Mouse (Mus musculus) MEL-GATA-1-ER (cell line): ENCODE results near the gene Slx4.
"Not testable (repeated sequence)": the region's sequence is repeated elsewhere in the genome, so short reads cannot be mapped to it uniquely, and the experiment has no call there.

Source experiments
- DNase-seq: peaks from one replicate; pipeline ENCODE4 v3.0.0-alpha.2; 2012; ENCODE audit warnings: low read depth; ENCODE audit errors: extremely low read depth

Gene Slx4

GRCm38 (mm10) chr16:4012882-4013570 lies 9.5 kb upstream of the Slx4 start:
- no peak for DNase-seq

DNA sequence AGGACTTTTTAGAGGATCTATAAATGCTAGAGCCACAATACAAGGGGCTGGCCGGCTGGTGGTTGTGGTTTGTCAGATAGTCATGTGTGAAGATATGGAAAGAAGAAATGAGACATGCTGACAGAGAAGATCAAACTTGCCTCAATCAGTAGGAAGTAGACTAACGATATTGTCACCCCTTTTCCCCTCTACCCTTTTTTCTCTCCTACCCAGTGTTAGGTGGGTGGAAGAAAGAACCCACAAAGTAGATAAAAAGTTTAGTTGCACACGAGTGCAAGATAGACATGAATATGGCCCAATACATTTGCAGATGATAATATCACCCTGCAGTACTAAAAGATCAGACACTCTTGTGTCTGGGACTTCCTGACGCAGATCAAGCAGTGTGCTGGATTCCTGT lies 15.2 kb downstream of the Slx4 start:
- no peak for DNase-seq

DNA sequence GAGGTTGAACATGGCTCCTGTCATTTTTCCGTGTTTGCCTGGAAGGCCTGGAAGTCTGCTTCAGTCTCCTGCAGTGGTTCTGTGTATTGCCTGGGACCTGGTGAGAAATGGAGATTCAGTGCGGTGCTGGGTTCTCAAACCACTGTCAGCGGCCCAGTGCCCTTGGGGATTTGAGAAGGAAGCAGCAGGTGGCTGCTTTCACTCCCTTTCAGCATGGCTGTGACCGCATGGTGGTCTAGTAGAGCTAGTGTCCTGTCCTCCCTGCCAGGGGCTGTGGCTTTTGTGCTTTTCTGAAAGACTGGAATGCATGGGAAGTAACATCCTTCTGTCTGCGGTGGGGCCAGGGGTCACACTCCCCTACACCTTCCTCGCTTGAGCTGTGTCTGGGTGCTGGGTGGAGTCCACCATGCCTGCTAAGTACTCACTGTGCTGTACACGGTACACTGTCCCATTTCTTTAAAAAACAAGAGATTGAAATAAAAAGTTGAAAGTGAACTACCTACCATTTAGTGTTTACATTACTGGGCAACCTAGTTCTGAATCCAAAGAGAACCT lies 20.3 kb downstream of the Slx4 start:
- no peak for DNase-seq

- DNase-seq = no peak
Observed at GRCm38 (mm10) chr16:3982173-3982572, 21.4 kb downstream of the Slx4 start.

DNA sequence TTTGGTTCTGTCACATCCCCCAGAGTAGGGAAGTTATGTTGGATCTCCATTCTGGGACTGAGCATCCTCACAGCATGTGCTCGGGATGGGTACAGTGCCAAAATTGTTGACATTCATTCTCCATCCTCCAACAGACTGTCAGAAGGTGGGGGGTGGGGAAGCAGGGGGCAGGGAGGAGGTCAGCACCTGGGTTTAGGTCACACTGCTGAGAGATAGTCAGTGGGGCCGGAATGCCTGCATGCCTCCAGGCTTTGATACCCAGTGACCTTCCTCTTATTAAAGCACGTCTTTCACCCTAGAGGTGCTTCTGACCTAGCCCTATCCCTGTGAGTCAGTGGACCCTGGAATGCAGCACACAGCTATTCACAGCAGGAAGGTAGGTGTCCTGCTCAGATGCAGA lies 26.9 kb downstream of the Slx4 start:
- DNase-seq = no peak

- DNase-seq = no peak
Observed at GRCm38 (mm10) chr16:3976251-3976671, 27.3 kb downstream of the Slx4 start, which contains the start of gene Nlrc3. Gene Nlrc3, minus strand, starts transcription at chr16:3976632.

DNA sequence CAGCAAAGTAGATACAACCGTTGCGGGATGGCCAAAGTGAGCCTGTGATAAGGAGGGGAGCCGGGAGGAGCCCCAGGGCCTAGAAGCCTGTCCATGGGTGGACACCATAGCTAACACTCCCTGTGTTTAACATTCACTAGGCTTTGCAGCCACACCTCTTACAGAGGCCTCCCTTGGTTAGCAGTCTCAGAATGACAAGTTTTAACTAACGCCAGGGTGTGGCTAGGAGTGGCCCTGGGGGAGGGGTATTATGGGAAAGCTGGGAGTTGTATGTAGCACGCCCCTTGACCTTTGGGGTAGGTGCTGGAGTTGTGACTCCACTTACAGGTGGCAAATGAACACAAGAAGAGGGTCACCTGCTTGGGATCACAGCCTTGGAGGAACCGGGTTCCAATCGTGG lies 27.9 kb downstream of the Slx4 start:
- no peak for DNase-seq

DNA sequence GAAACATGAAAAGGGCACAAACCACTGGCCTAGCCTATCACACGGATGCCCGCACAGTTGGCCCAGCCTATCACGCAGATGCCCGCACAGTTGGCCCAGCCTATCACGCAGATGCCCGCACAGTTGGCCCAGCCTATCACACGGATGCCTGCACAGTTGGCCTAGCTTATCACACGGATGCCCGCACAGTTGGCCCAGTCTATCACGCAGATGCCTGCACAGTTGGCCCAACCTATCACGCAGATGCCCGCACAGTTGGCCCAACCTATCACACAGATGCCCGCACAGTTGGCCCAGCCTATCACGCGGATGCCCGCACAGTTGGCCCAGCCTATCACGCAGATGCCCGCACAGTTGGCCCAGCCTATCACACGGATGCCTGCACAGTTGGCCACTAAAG lies 29.1 kb downstream of the Slx4 start:
- not testable (repeated sequence) for DNase-seq

GRCm38 (mm10) chr16:3965534-3965933 lies 38.0 kb downstream of the Slx4 start:
- no peak for DNase-seq

GRCm38 (mm10) chr16:3964990-3965389 lies 38.6 kb downstream of the Slx4 start:
- no peak for DNase-seq

DNA sequence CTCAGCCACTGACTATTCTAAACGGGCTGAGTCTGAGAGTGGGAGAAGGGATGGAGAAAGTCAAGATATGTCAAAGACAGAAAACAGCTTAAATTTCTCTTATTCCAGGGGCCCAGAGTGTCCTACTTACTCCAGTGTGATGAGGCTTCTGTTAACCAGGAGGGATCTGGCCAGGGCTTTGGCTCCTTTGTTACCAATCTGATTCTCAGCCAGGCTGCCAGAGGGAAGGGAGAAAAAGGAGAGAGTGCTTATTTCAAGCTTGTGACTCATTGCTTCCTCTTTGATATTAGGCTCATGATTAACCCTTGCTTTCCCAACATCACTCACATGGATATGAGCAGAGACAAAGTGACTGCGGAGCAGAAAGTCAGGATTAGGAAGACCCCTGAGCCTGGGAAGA lies 44.3 kb downstream of the Slx4 start:
- no peak for DNase-seq

DNA sequence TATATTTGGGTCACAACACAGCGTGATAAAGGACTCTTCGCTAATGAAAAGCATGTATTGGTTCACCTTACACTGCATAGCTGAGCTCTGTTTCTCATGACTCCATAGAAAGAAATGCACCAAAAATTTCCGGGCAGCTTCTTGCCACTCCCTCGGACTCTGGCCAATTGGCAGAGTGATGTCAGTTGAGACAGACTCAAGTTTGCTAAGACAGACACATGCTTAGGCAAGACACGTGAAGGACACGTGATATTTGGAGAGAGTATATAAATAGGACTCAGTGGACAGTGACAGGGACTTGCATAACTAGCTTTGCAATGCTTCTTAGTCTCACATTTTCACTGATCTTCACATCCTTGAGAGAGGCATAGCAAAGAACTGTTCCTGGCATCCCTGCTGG lies 47.2 kb downstream of the Slx4 start:
- no peak for DNase-seq

DNA sequence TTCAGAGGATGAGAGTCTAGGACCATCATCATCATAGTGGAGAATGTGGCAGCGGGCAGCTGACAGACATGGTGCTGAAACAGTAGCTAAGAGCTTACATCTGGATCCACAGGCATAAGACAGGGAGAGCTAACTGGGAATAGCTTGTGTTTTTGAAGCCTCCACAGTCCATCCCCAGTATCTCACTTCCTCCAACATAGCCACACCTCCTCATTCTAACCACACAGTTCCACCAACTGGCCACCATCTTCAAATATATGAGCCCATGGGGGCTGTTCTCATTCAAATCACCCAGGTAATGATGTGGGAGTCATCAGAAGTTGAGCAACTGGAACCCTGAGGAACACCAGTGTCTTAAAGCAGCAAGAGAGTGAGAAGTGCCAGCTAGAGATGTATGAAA lies 52.4 kb downstream of the Slx4 start:
- DNase-seq = peak; percentile 15

DNA sequence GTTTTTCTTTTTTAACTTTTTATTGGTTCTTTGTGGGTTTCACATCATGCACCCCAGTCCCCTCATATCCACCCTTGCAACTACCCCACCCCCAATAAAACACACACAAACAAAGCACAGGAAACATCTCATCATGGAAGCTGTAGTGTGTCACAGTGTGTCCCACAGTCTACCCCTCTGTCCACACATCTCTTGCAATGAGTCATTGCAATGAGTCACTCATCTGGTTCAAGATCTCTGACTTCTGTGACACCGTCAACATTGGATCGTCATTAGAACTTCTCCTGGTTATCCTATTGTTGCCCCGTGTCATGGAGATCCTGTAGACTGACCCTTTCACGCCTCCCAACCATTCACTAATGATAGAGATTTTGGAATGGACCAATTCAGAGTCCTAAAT lies 68.9 kb downstream of the Slx4 start:
- DNase-seq = no peak

DNA sequence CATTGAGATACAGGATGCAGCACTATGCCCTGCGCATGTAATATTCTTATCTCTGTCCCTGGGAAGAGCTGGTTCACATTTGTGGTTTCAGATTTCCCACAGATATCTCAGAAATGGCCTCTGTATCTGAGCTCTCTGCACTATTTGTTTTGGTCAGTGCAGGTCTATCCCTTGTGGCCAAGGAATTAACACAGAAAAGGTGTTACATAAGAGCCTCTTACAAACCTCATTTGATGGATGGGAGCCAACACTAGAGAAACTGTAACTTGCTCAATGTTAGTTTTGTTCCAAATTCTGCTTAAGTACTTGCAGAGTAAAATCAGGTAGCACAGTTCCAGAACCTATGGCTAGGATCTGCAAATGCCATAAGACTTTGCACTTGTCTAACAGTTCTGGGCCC lies 69.5 kb downstream of the Slx4 start:
- DNase-seq = no peak

DNA sequence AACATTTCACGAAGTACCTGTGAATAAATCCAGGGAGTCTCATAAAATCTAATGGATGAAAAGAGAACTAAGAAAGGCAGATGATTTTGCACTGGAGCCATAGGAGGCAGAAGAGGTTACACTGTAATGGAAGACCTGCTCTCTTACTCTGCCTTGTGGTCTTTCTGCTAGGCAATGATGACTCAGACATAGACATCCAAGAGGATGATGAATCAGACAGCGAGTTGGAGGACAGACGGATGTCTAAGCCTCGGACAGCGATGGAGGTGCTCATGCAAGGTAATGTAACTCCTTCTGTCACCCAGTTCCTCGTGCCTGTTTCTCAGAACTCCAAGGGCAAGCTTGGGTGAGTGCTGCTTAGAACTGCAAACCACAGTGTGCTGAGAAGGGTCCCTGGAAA lies 70.0 kb downstream of the Slx4 start:
- no peak for DNase-seq

- DNase-seq = no peak
Observed at GRCm38 (mm10) chr16:3929151-3929550, 74.4 kb downstream of the Slx4 start.
